Mouse (Mus musculus) liver, adult 2 months (tissue): ENCODE measurements at regions not wholly inside any gene's neighbourhood (a gene's known extent, or its start where the extent isn't known, plus 50 kb on each side); places are given as distances from the start of the nearest gene placed in this dataset.

Experiments
- CTCF ChIP-seq: fragments of 200-500 bp; IDR thresholded peaks from 2 replicates; pipeline ENCODE4 v1.5.1; 2011; ENCODE audit warnings: low read depth, low read length, control low read depth
- POLR2A ChIP-seq: fragments of 200-500 bp; IDR thresholded peaks from 2 replicates; pipeline ENCODE4 v1.6.1; 2011; ENCODE audit warnings: low read length, control low read depth; ENCODE audit not compliant: insufficient read depth; ENCODE audit errors: extremely low read depth

GRCm38 (mm10) chr11:8377301-8377700, 287.0 kb downstream of the Tns3 start:
- TF ChIP-seq POLR2A (no peak), CTCF (no peak)
